17 mouse cellular contexts compared by ENCODE assay signal in genomic region chr5:89123270-89123903, GRCm38 (mm10).
DNase-seq lines count a peak whose midpoint lies in the region; ATAC-seq lines count a peak whose summit lies in the region.
"Had no signal": no experiment of that assay in that cellular context is flagged by ENCODE, and none has a peak within 500 bp of the region (broad histone marks: within the 10 kb centered on the region; RNA-seq: fewer than 3 reads in every experiment).

No protein-coding gene starts in this region.

- no peak overlapping the region for H3K27ac ChIP-seq in midbrain, embryonic 11.5 days (ENCODE audit: low read depth, low read length)
- H3K27ac ChIP-seq in midbrain, embryonic 14.5 days (replicated peaks; ENCODE audit: low read depth, low read length), result no peak overlapping the region
- H3K27ac ChIP-seq: forebrain, embryonic 15.5 days; hindbrain, embryonic 15.5 days; limb, embryonic 10.5 days; liver, embryonic 12.5 days had no signal

- 76% methylated on average over 9 of the region's 9 CpGs for WGBS in midbrain, embryonic 11.5 days
- 63% methylated on average over 9 of the region's 9 CpGs for WGBS in midbrain, embryonic 14.5 days

- no peak overlapping the region for H3K4me3 ChIP-seq in midbrain, embryonic 11.5 days (ENCODE audit: low read depth, low read length)
- no peak overlapping the region for H3K4me3 ChIP-seq in midbrain, embryonic 14.5 days (replicated peaks; ENCODE audit: low read depth, low read length)
- H3K4me3 ChIP-seq: erythroblast, embryonic 14.5 days; forebrain, embryonic 15.5 days; hindbrain, embryonic 15.5 days; limb, embryonic 10.5 days; liver, embryonic 12.5 days had no signal

- no peaks in the 10 kb centered on the region for H3K9me3 ChIP-seq in midbrain, embryonic 11.5 days (ENCODE audit: control insufficient read depth, low read length)
- no peaks in the 10 kb centered on the region for H3K9me3 ChIP-seq in midbrain, embryonic 14.5 days (ENCODE audit: control insufficient read depth, low read length)
- H3K9me3 ChIP-seq: forebrain, embryonic 15.5 days; hindbrain, embryonic 15.5 days; limb, embryonic 10.5 days; liver, embryonic 12.5 days had no signal

- no peaks in the 10 kb centered on the region for H3K36me3 ChIP-seq in midbrain, embryonic 11.5 days (ENCODE audit: control insufficient read depth, insufficient read depth, low read length)
- H3K36me3 ChIP-seq in midbrain, embryonic 14.5 days (ENCODE audit: control insufficient read depth, insufficient read depth, low read length), result no peaks in the 10 kb centered on the region
- H3K36me3 ChIP-seq: forebrain, embryonic 15.5 days; hindbrain, embryonic 15.5 days; limb, embryonic 10.5 days; liver, embryonic 12.5 days had no signal

- H3K9ac ChIP-seq in midbrain, embryonic 11.5 days (ENCODE audit: low read length), result no peak overlapping the region
- H3K9ac ChIP-seq in midbrain, embryonic 14.5 days (replicated peaks; ENCODE audit: low read length), result no peak overlapping the region
- H3K9ac ChIP-seq: forebrain, embryonic 15.5 days; hindbrain, embryonic 15.5 days; liver, embryonic 12.5 days had no signal

- H3K27me3 ChIP-seq in midbrain, embryonic 11.5 days (ENCODE audit: control insufficient read depth, insufficient read depth, low read length), result no peaks in the 10 kb centered on the region
- no peaks in the 10 kb centered on the region for H3K27me3 ChIP-seq in midbrain, embryonic 14.5 days (ENCODE audit: control insufficient read depth, insufficient read depth, low read length)
- H3K27me3 ChIP-seq: forebrain, embryonic 15.5 days; hindbrain, embryonic 15.5 days; liver, embryonic 12.5 days had no signal

- no peaks in the 10 kb centered on the region for H3K4me1 ChIP-seq in midbrain, embryonic 11.5 days (ENCODE audit: control insufficient read depth, insufficient read depth, low read length)
- no peaks in the 10 kb centered on the region for H3K4me1 ChIP-seq in midbrain, embryonic 14.5 days (ENCODE audit: control insufficient read depth, insufficient read depth, low read length)
- H3K4me1 ChIP-seq: forebrain, embryonic 15.5 days; hindbrain, embryonic 15.5 days; limb, embryonic 10.5 days; liver, embryonic 12.5 days had no signal

- no peak overlapping the region for H3K4me2 ChIP-seq in midbrain, embryonic 11.5 days
- H3K4me2 ChIP-seq in midbrain, embryonic 14.5 days (ENCODE audit: low read length), result no peak overlapping the region
- H3K4me2 ChIP-seq: forebrain, embryonic 15.5 days; hindbrain, embryonic 15.5 days; liver, embryonic 12.5 days had no signal

- peak; percentile 72 for DNase-seq in midbrain, embryonic 11.5 days (ENCODE audit: low spot score, missing footprints)
- no peak for DNase-seq in midbrain, embryonic 14.5 days
- DNase-seq in adrenal gland, postnatal 36 days, result peak; percentile 58 to 66
- peak; percentile 56 to 78 for DNase-seq in kidney, adult 8-10 months
- peak; percentile 77 to 81 for DNase-seq in kidney, postnatal 36 days
- no peak for DNase-seq in left cerebral cortex, adult 18-20 months (ENCODE audit: low spot score in 2 of 2)
- DNase-seq in heart, adult 18-20 months, result no peak
- DNase-seq: cerebellum, adult 9-10 months; gastrocnemius, postnatal 10 days; heart, postnatal 10 days had no signal

- ATAC-seq in midbrain, embryonic 11.5 days (ENCODE audit: low FRiP score), result no peak
- ATAC-seq in midbrain, embryonic 14.5 days (ENCODE audit: low FRiP score, low TSS enrichment), result no peak
- ATAC-seq: CD4-positive, CD25-positive, alpha-beta regulatory T cell, adult 4 months; forebrain, embryonic 15.5 days; intestine, postnatal 0 days; liver, embryonic 12.5 days had no signal

Comparison
In these comparisons a context has a peak if more than half of its experiments do, and no peak if none do; other contexts are left out.
1. DNase-seq: peak in midbrain, embryonic 11.5 days (single experiment), adrenal gland, postnatal 36 days (2 of 2), kidney, adult 8-10 months (2 of 2) and kidney, postnatal 36 days (2 of 2); none in midbrain, embryonic 14.5 days (single experiment), left cerebral cortex, adult 18-20 months (0 of 2) and heart, adult 18-20 months (0 of 2).